Mouse (Mus musculus): ENCODE results near the gene Aspa.
"Not testable (repeated sequence)": the region's sequence is repeated elsewhere in the genome, so short reads cannot be mapped to it uniquely, and the experiment has no call there.

- not testable (repeated sequence) for TF ChIP-seq CTCF, EP300 (IDR thresholded peaks at IDR 0.05; ENCODE audit: low read depth)
Observed at GRCm38 (mm10) chr11:73318581-73318980, 10.8 kb downstream of the Aspa start.

Data from liver, postnatal 0 days (tissue).